Mouse (Mus musculus) embryonic facial prominence, embryonic 13.5 days (tissue): Measurements from ENCODE around the gene Sertm1. TPM values are rescaled to one million over a fixed set of nuclear protein-coding genes. Genes with fewer than 3 reads are reported as not detected.

Experiments
- ATAC-seq: fragments of 200-750 bp; cut with Nextera tagmentation; 2 replicates; pipeline ENCODE4 v1.8.0; 2017; ENCODE audit warnings: low read depth; ENCODE audit not compliant: insufficient number of reproducible peaks, insufficient read depth, low FRiP score, low TSS enrichment
- H3K27ac ChIP-seq: fragments of 300-500 bp; sonication (generic); 2 replicates; pipeline ENCODE4 v1.5.1; 2015; ENCODE audit warnings: moderate library complexity, mild to moderate bottlenecking, inconsistent platforms
- H3K27me3 ChIP-seq: fragments of 300-500 bp; sonication (generic); 2 replicates; pipeline ENCODE4 v1.6.1; 2015; ENCODE audit warnings: mild to moderate bottlenecking, inconsistent platforms
- H3K36me3 ChIP-seq: fragments of 300-500 bp; sonication (generic); 2 replicates; pipeline ENCODE4 v1.6.1; 2015; ENCODE audit warnings: mild to moderate bottlenecking, inconsistent platforms
- H3K4me1 ChIP-seq: fragments of 300-500 bp; sonication (generic); 2 replicates; pipeline ENCODE4 v1.6.1; 2015; ENCODE audit warnings: inconsistent platforms
- H3K4me2 ChIP-seq: fragments of 300-500 bp; sonication (generic); 2 replicates; pipeline ENCODE4 v1.6.1; 2015; ENCODE audit warnings: moderate library complexity, mild to moderate bottlenecking, inconsistent platforms
- H3K4me3 ChIP-seq: fragments of 300-500 bp; sonication (generic); 2 replicates; pipeline ENCODE4 v1.5.1; 2015; ENCODE audit warnings: mild to moderate bottlenecking, inconsistent platforms
- H3K9ac ChIP-seq: fragments of 300-500 bp; sonication (generic); 2 replicates; pipeline ENCODE4 v1.6.1; 2015; ENCODE audit warnings: mild to moderate bottlenecking, inconsistent platforms
- H3K9me3 ChIP-seq: fragments of 300-500 bp; sonication (generic); 2 replicates; pipeline ENCODE4 v1.6.1; 2016; ENCODE audit warnings: inconsistent platforms
- WGBS: fragments of 180-500 bp; shearing (Covaris S2); methylation state at CpG from one replicate; pipeline ENCODE4 v1.1.7; 2015; ENCODE audit warnings: mixed read lengths; 5-methylcytosine and 5-hydroxymethylcytosine counted together
- polyA plus RNA-seq: library from polyadenylated mRNA; unstranded; fragments of >200 nt; fragmentation: Nextera tagmentation; extraction: Ambion mirVana; gene quantifications from 2 replicates; pipeline ENCODE4 v1.2.1, GENCODE M21; 2015

Sertm1 gene
- polyA plus RNA-seq, 1 experiment from 2014 or later: 0.08 TPM

- Histone ChIP-seq H3K9me3 (no peaks in the 10 kb centered on the region), H3K27ac (no peak overlapping the region), H3K27me3 (no peaks in the 10 kb centered on the region), H3K4me3 (no peak overlapping the region), H3K9ac (no peak overlapping the region), H3K4me1 (no peaks in the 10 kb centered on the region), H3K4me2 (no peak overlapping the region), H3K36me3 (no peaks in the 10 kb centered on the region)
- ATAC-seq: no peak
- WGBS: 76% methylated on average over 2 of the region's 2 CpGs
These were observed 29.2 kb downstream of the Sertm1 start for GRCm38 (mm10) chr3:54886501-54886900.

Other genes with a start within 250 kb of the Sertm1 start
- gene Supt20, start 223.1 kb downstream of the Sertm1 start, polyA plus RNA-seq: 125 and 128 TPM in 2 replicates
- 0.88 TPM in 1 of 2 replicates, not detected in the other for gene Gm21958, start 201.5 kb downstream of the Sertm1 start, polyA plus RNA-seq
- gene Exosc8, start 180.5 kb downstream of the Sertm1 start, polyA plus RNA-seq: 129 and 137 TPM in 2 replicates
- gene Alg5, start 180.3 kb downstream of the Sertm1 start, polyA plus RNA-seq: 51.3 and 55.6 TPM in 2 replicates
- gene Smad9, start 160.3 kb downstream of the Sertm1 start, polyA plus RNA-seq: 1.2 and 1.8 TPM in 2 replicates
- 40.2 and 41.2 TPM in 2 replicates for gene Rfxap, start 108.1 kb downstream of the Sertm1 start, polyA plus RNA-seq
- 1.7 and 3.0 TPM in 2 replicates for gene Ccna1, start 139.6 kb upstream of the Sertm1 start, polyA plus RNA-seq
- gene Spg20, start 196.2 kb upstream of the Sertm1 start, polyA plus RNA-seq: 78.5 and 85.3 TPM in 2 replicates
- gene Ccdc169, start 221.5 kb upstream of the Sertm1 start, polyA plus RNA-seq: 0.15 and 0.25 TPM in 2 replicates